Mouse (Mus musculus) R1 (cell line): ENCODE measurements at regions not wholly inside any gene's neighbourhood (a gene's known extent, or its start where the extent isn't known, plus 50 kb on each side); places are given as distances from the start of the nearest gene placed in this dataset.

Experiments used
- DNase-seq: peaks from one replicate; pipeline ENCODE4 v3.0.0-alpha.2; 2018; ENCODE audit warnings: low read depth, low spot score

DNA sequence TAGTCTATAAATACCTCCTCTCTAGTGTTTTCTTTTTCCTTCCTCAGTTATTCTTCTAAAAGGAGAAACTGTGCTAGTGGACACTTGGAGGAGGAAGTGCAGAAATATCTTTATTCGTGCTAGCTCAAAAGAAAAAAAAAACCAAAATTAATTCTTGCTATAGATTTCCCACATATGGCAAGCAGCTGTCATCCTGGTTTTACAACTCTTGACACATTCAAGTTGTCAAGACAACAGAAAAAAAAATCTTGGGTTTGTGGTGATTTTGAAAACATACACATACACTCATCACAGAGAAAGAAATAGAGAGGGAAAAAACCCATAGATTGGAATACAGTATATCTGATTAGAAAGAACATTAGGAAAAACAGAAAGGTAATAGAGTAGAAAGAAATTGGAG lies 352.8 kb upstream of the Slco3a1 start:
- no peak for DNase-seq

DNA sequence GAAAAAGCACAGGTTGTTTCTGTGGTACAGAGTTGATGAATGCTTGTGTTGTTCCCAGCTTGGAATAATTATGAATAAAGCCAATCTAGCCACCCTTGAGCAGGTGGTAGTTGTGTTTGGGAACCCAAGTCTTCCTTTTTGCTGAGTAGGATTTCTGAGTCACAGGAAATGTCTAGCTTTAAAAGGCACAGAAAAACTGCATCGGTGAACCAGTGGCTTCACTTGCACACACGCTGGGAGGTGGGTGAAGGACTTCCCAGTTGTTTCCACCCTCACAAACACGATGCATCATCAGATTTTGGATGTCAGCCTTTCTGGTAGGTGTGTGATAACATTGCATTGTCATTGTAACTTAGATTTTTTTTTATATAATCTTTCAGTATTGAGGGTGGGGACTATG lies 322.9 kb upstream of the Slco3a1 start:
- DNase-seq = no peak

DNA sequence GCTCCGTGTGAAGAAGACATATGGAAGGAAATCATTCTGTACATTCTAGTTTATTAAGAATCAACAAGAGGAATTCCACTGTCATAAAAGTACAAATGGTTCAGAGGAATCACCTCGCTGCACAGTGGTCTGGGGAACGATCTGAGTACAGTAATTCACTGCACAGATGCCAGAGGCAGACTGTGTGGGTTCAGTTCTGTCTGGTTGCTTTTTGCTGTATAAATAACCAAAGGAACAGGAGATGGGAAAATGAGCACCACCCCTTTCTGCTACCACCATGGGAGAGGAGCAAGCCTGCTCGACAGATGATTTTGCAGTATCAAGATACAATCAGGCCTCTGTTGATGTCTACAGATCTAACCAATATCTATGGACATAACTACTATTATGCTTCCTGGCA lies 322.1 kb upstream of the Slco3a1 start:
- DNase-seq = no peak

DNA sequence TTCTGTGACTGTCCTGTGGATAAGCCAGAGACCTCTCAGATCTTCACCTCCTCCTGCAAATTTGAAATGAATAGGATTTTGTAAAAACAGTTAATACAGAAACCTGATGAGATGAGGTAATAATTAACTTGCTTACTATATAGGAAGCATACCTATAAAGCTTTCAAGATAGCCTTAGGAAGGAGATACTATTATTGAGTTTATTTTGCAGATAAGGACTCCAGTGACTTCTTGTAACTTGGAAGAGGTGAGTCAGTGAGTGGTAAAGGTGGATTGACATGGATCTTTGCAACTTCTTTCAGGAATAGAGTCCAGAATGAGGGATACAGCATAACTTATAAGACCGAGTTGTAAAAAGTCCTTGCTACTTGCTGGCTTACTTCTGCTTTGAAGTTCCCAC lies 315.7 kb upstream of the Slco3a1 start:
- DNase-seq = no peak

DNA sequence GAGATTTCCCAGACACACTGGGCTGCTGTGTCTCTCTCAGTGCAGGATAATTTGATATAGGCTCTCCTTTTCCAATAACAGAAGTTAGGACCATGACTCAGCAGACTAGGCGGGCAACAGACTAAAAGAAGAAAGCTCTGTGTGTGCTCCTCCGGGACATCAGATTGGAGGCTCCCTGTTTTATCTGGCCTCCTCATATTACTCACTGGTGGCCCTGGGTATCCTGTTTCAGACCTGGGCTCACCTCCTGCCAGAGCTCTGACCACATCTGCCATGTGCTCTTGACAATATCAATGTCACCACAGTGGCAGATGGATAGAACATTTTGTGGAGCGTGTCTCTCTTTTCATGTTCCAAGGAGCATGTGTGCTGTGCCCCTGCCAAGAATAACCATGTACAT lies 308.1 kb upstream of the Slco3a1 start:
- no peak for DNase-seq

DNA sequence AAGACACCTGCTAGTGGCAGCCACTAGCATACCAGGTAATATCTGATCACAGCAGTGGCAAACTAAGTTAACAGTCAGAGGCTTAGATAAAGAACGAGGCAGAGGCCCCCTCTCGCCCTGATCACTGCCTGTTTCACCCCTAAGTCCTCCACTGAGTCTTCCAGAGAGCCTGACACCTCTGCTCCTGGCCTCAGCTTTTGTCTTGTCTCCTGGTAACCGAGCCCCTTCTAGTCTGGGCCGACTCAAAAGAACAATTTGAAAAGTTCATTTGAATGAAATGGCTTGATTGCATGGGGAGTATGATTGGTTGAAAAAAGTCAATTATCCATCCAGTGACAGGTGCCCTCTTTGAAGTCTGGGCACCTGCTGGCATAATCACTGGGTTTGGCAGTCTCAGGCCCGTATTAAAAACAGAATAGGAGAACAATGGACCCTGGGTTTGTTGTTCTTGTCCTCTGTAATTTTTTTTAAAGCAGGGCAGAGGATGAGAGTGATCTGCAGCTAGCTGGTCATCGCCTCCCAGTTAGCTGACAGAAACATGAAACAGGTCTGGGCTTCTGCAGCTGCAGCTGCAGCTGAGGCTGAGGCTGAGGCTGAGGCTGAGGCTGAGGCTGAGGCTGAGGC lies 289.8 kb upstream of the Slco3a1 start:
- DNase-seq = no peak

DNA sequence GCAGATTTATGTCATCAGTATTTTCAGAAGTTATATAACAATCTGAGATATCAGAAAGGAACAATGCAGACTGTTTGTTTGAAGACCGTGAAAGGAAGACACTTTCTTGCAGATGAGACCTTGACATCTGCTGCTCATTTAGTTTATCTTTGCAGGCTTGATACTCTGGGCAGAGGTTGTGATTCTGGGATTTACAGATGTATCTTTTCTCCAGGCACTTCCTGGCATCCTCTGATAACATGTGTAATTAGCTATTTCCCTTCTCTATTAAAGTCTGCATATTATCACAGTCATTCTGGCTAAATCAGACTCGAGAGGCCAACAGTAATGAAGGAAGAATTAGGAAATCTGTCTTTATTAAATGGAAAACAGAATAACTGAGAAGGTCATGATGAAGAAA lies 268.7 kb upstream of the Slco3a1 start:
- DNase-seq = no peak

DNA sequence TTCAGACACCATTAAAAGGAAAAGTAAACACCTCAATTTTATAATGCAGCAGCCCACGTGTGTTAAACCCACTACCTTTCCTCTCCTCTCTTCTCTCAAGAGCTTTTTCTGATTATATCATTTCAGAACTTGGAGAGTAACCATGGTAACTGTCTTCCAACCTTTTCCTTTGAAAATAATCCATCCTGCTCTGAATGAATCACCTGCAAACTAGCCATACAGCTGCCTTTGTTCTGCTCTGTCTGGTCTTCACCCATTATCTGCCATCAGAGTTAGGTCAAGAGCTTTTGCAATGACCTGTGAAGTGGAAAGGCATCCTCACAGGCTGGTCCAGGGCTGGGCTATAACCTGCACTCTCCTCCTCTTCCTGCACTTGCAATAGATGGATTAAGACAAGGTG lies 238.7 kb upstream of the Slco3a1 start:
- DNase-seq = no peak

DNA sequence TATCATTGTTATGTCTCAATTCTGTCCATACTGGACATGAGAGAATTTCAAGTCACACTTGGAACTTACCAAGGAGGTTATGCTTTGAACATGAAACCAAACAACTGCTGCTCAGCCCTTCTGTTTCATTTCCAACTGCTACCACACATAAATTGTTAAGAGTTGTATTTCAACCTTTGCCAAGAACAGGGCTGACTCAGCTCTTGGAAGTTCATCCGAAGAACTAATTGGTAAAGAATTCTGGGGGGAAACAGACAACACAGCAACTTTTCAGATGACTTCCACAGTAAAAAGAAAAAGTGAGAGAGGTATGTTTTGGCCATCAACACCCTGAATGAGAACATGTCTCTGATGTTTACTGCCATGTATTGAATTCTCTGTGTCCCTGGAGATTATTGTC lies 234.1 kb upstream of the Slco3a1 start:
- DNase-seq = no peak

DNA sequence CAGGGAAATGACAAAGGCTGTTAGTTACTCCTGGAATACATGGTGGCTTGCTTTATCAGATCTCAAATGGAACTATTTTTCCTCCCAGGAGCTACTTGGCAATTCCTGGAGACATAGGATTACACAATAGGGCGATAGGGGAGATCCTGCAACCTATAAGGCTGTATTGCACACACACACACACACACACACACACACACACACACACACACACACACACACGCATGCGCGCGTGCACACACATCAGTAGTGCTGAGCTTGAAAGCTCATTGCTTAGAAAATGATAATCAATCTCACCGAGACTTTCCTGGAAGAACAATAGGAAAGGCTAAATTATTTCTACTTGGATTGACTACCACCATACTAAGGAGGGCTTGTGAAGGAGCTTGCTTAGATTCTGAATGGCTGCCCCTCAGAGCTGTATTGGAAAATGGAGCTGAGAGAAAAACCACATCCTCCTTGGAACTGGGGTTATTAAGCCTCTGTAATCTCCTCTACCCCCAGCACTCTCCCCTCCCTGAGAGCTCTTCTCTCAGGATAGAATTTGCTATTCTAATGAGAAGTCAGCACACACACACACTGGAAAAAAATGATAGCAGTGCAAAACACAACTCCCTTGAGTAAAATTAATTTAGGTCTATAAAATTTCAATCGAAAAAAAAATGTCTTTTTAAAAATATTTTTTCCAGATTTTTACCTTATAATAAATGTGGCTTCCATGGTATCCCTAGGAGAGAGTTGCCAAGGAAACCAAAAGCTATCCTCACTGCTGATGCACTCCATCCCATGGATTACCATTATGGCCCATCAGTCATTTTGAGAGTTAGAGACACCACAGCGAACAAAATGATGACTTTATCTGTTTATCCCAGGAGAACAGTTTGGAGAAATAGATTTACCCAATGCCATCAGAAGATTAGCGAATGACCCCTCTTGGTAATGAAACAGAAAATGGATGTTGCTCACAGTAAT lies 217.1 kb upstream of the Slco3a1 start:
- no peak for DNase-seq

DNA sequence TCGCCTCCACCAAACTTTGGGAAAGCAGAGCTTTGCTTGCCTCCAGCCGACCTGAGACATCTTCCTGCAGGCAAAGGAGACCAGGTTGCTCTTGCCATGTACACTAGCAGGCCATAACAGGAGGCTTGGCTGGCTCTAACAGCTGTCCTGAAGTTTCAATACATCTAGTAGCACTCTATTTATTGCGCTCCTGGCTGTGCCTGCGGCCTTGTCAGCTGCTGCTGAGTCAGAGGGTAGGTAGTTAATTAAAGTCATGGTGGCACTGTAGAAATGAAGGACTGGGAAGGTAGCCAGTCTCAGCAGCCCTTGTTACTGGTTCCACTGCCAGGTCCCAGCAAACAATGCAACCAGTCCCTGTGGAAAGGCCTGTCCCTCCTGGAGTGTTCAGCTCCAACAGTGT lies 212.0 kb upstream of the Slco3a1 start:
- no peak for DNase-seq

DNA sequence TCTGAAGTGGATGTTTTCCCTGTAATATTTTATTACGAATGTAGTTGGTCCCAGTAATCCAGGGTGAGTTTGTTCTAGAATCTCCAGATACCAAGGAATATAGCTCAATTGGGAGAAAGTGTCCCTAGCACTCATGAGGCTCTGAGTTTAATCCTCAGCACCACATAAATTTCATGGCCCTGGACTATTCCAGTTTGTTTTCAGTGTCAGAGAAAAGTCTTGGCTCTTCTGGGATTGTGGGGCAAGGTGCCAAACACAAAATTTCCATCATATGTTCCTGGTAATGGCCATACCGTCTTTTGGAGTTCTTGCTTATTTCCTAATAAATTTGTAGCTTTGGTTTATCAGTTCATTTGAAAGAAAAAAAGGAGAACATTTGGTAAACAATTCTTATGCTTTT lies 202.9 kb upstream of the Slco3a1 start:
- no peak for DNase-seq

DNA sequence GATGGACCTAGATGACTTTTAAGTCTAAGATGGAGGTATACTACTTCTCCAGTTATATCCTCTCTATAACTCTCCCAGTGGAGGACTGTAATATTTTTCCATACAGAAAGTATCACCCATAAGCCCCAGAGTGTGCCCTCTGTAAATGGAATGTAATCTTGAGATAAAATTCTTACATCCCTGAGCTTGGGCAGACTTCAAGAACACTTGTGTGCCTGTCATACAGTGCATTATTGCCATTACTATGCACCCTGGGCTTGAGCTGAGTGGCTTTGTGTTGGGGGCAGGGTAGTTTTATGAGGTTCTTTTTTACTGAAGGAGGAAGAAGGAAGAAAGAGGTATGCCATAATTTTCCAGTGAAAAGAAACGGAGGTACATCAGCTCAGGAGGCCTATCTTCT lies 193.1 kb upstream of the Slco3a1 start:
- DNase-seq = no peak

DNA sequence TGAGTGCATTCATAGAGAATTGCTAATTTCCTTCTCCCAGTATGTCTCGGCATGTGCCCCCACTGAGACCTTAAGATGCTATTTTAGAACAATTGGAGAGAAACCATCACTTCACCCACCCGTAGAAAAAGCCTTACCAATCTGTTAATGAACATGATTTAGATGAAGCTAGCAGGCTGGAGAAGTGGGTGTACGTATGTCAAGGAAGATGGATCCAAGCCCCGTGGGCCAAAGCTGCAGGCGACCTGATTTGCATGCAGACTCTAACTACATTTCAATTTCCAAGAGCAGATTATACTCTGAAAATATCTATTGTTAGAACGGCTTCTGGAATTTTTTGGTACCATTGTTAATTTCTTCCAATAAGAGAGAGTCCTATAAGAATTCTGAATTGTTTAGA lies 180.4 kb upstream of the Slco3a1 start:
- DNase-seq = no peak

DNA sequence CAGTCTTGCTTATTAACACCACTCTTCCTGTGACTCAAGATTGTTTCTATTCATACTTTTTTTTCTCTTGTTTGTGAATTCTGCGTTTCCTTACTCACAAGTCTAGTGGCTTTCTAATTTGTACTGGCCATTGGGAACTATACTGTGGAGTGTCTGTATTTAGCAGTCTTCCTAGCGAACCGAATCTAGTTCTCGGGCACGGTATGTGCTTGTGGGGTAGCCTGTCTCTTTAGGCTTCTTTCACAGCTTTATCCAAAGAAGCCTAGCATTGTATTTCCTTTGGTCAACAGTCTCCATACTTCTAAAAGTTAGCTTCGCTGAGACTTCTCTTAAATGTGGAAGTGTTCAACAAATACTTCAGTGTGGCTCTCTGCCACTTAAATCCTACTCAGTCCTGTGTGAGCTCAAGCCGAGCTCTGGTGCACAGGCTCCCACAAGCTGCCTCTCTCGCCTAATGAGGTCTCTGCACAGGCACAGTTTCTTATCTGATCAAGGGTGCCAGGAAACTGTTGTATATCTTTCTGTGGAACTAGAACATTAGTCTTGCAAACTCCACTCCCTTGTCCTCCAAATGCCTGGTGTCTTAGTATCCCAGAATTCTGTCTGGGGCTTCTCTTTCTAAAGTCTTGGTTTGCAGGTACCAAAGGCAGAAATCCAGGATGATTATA lies 171.9 kb upstream of the Slco3a1 start:
- no peak for DNase-seq

DNA sequence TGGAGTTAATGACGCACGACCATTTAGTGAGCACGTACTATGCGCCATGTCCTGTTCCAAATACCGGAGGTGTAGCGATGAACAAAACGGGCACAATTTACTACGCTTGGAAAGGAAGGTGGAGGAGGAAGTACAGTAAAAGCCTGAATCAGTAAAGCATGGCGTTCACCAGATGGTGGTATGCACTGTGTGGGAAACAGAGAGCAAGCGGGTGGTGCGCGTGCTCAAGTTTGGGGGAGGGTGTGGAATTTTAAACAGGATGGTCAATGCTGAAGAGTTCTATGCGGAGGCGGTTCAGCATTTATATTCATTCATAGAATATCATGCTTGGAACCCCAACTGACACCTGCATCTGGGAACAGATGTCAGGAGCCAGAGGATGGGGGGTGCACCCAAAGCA lies 164.7 kb upstream of the Slco3a1 start:
- no peak for DNase-seq

DNA sequence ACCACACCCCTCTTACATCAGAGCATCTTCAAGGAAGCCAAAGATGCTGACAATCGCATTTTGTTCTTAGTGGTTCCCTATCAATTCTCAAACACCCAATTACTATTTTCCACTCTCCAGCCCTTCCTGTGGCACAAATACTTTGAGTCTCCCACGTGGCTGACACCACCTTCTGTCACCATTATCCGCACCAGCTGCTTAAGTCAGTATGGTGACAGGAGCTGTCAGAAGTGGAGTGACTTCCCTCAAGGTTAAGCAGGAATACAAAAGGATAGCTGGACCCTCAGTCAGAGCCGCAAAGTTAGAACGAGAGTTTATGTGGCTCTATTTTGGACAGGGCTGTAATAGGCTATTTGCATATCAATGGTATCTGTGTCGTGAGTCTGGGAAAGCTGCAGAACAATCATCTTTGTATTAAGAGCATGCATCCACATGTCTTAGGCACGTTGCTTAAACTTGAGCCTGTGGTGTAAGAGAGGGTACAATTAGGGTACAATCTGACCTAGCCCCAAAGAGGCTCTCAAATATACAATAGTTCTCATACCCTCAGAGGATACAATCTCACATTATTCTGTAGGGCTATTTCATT lies 155.5 kb upstream of the Slco3a1 start:
- DNase-seq = no peak

DNA sequence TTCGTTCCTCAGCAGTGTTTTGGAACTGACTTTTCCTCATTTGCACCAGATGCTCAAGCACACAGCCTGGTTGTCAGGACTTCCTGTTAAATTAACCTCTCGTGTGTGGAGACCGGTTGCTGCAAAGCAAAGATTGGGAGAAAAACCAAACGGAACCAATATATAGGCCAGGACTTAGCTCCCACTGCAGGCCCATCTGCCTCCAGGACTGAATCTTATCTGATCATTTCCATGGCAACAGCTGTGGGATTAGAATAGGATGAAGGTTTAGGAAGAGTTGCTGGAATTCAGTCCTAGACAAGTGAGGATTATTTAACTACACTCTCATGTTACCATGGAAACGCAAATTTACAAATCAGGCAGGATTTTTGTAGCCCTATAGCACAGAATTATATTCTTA lies 154.4 kb upstream of the Slco3a1 start:
- DNase-seq = peak; percentile 20

DNA sequence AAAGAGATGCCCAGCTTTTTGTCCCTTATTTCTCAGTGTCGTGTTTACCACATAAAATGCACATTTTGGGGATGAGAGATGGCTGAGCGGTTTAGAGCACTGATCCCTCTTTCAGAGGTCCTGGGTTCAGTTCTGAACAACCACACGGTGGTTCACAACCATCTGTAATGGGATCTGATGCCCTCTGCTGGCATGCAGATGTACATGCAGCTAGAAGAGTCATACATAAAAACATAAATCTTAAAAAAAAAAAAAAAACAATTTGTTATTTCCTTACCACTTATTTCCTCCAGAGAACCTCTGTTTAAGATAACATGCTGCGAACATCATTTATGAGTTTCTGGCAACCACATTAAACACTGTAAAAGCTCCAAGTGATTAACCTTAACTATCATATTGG lies 149.0 kb upstream of the Slco3a1 start:
- DNase-seq = peak; percentile 8

DNA sequence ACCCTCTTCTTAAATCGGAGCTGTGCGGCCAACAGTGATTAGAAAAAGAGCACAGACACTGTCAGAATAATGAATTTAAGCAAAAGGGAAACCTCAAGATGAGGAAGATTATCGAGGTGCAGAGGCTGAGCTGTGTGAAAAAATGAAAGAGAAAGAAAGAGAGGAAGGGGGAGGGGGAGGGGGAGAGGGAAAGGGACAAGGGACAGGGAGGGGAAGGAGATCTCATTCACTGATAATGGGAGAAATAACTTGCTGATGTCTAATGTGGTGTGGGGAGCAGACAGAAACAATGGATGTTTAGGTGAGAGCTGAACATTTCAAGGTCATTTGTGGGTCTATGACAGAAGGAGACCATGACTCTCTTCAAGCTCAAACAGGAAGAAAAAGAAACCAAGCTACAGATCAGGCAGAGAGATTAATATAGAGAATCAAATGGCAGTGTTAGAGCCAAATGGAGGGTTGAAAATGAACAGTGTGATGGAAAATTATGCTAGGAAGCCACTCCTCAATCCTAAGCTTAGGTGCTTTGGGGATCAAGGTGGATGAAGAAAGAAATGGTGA lies 143.3 kb upstream of the Slco3a1 start:
- no peak for DNase-seq

DNA sequence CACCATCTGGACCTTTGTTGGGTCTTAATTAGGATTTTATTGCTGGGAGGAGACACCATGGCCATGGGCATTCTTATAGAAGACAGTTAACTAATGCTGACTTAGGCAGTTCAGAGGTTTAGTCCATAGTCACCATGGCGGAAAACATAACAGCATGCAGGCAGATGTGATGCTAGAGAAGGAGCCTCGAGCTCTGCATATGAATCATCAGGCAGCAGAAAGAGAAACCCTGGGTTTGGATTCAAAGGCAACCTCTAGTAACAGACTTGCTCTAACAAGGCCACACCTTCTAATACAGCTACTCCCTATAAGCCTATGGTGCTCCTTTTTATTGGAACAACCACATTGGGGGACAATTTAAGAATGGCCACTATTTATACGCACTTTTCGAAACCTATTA lies 141.7 kb upstream of the Slco3a1 start:
- DNase-seq = no peak

DNA sequence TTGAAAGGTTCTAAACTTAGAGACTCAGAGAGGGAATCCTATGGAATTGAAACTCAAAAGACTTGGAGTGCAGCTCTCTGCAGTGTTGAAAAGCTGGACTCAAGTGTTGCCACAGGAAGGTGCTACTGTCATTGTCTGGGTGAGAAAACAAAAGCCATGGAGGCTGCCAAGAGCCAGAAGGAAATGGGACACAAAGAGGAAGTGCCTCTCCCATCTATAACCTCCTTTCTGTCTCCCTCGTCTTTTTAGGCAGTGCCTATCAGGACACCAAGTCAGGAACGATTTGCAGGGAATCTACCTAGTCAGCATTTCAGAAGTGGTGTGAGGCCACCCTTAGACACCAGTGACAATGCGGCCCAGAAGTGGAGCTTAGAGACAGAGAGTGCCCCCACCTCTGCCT lies 138.5 kb upstream of the Slco3a1 start:
- DNase-seq = no peak
